Mouse (Mus musculus) lung, postnatal 10 days (tissue): ENCODE data around the gene Kazn.

Experiments used
- DNase-seq: peaks from one replicate; pipeline ENCODE4 v3.0.0; 2021

Gene Kazn

DNA sequence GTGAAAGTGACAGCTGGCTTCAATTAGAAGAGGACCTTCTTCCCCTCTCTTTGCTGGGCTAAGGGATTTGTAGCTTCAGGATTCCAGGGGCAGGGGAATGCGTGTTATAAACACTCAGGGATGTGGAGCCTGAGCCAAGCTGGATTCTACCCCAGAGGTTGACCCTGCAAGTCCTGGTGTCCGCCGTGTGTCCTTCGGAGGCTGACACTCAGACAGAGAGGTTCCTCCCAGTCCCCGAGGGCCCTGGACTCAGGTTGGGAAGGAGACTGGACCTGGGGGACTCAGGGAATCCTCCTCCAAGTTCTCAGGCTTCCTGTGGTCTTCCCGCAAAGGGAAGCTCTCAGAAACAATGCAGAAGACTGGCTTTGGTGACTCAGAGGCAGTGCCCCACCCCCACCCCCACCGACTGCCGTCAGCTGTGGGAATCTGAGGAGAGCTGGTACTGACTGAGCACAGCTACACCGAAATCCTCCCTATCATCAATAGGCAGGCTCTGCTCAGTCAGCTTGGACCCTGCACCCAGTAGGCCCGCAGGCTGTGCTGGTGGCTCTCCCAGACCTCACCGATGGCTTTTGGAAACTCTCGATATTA, 136.0 kb downstream of the Kazn start:
- no peak for DNase-seq

DNA sequence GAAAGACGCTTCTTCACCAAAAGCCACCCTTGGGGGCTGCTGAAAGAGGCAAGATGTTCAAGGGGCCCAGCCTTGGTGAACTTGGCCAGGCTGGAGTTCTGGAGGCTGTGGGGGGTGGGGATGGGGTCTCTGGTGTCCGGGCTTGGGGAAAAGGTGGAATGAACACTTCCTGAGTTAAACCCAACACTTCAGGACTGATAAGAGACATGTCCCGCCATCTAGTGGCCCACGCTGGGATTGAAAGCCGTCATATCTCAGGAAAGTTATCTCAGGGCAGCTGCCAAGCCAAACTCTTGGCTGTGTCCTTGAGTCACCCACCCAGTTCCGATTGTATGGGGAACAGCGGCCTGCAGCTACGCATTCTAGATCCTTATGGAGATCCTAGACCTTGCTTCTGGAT, 140.9 kb downstream of the Kazn start:
- peak; percentile 90 for DNase-seq

DNA sequence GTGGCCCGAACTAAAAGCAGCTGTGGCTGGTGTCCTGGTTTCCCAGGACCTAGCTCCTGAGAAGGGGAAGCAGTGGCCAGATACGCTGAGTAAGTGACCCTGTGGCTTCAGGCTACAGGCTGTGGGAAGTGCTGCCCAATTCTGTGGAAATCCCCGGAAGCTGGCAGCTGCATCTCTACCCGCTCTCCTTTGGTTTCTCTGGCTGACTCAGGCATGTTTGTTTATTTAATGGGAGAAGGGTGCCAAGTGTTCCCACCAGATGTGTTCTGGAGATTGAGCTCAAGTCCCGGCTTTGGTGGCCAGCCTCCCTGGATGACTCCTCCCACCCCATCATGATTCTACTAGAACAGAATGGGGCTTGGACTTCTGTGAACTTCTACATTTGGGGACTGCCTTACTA, 141.3 kb downstream of the Kazn start:
- peak; percentile 94 for DNase-seq

DNA sequence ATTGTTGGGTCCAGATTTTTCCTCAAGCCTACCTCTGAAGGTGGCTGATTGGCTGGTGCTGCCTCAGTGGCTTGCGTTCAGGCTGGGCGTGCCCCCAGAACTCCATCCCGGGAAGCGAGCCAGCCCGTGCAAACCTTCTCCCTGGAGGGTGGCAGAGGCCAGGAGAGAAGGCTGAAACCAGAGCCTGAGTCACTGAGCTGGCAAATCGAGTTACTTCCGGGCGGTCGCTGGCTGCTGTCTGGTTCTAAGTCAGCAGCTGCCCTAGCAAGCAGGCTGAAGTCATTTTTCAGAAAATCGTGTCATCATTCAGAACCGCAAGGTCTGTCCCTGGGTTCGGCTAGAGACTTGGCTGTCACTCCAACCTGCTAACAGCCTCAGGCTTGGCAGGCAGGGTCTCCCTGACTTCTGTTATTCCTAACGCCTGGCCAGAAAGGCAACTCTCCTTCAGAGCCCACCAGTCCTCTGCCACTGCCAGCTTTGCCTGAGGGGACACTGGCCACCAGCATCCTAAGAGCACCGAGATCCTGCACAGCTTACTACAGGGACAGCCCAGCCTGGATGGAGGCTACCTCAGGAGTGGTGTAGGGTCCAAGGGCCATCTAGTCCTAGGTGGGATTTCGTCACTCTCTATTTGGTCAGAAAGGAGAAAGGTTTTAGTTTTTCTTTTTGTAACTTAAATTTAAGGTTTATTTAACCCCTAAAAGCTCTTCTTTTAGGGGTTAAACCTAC, 143.5 kb downstream of the Kazn start:
- peak; percentile 56 for DNase-seq

DNA sequence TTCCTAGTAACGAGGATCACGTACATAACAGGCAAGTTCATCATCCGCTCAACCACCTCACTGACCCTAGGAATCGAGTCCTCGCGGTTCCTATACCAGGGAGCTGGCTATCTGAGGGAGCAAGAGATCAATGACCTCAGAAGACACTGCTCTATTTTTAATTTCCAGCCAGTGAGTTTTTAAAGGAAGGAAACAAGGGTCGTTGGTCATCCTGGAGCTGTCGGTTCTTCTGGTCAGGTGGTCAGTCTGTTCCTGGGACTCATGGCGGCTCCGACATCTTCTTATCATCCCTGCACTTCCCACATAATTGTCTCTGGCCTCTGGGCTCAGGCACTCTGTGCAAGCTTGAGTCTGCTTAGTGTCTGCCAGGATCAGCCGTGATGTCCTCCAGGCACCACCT, 144.8 kb downstream of the Kazn start:
- DNase-seq = no peak

DNA sequence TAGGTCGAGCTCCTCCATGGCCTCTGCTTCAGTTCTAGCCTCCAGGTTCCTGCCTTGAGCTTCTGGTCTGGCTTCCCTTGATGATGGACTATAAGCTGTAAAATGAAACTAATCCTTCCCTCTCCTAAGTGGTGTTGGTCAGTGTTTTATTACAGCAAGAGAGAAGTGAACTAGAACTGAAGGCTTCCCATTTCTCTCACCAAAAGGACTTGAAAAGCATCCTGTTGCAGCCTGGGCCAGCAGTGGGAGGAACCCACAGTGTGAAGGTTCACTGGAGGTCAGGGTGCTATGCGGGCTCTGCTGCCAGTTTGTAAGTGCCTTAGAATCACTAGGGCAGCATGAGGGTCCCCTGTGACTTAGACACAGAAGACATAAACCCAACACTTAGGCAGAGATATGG, 148.1 kb downstream of the Kazn start:
- no peak for DNase-seq

DNA sequence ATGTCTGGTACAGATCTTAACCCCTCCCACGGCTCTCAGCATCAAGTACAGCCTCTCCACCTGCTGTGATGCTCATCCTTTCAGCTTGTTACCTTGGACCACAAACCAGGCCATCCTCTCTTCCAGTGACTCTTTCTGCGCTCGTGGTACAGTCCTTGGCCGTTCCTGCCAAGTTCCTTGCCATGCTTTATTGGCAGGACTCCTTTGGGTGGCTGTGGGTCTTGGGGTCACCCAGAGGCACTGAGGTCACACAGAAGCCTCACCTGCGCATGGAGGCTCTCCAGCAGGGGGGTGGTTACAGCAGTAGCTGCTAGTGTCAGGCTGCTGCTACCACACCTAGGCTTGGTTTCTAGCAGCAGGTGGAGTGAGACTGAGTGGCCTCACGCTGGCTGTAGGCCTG, 149.2 kb downstream of the Kazn start:
- no peak for DNase-seq

DNA sequence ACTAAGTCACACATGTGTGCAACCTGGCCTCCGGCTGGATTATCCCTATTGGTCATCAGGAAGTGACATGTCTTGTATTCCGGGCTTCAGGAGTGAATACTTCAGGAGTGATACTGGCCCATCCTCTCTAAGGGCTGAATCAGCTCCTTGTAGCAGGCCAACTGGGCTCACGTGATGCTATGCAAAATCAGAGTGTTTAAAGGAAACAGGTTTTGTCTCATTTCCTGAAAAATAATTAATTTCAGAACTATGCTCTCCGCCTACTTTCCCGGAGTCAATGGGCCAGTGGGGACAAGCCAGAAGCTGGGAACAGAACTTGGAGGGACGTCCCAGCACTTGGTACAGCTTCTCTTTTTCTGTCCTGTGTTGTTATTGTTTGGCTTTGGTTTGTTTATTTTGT, 150.4 kb downstream of the Kazn start:
- DNase-seq = no peak

DNA sequence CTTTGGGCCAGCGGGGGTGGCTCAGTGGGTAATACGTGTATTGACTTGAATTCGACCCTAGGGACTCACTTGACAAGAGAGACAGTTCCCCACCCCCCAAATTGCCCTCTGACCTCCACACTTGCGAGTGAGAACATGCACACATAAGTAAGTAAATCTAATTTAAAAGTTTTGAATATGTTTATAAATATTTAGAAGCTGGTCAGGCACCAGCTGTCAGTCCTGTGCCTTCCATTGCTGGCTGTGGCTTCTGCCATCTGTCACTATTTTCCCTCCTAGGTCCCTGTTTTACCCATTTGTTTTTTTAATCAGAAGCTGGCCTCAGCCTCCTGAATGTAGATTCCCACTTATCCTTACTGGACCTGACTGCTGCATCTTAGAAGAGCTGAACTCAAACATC, 150.8 kb downstream of the Kazn start:
- DNase-seq = no peak

DNA sequence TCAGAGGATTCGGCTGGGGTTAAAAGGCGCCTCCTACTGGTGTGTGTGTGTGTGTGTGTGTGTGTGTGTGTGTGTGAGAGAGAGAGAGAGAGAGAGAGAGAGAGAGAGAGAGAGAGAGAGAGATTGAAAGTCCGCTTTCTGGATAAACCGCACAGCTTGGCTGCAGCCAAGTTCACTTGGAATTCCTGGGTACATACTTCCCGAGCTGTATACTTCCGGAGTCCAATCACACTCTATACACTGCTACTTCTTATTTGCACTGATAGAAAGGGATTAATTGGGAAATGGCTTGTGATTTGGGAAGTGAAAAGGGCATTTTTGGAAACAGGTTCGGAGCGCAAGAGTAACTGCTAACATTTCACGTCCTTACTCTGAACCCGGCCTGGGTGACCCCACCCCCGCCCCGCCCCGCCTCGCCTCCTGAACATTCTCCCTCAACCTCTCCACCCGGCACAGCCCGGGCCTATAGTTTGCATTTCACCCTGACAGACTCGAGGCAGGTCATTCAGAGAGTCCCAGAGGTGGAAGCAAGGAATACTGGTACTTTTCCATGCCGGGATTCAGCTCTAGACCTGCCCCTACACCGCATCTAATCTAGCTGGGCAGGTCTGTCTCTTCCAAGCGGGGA, 154.2 kb downstream of the Kazn start:
- DNase-seq = no peak

DNA sequence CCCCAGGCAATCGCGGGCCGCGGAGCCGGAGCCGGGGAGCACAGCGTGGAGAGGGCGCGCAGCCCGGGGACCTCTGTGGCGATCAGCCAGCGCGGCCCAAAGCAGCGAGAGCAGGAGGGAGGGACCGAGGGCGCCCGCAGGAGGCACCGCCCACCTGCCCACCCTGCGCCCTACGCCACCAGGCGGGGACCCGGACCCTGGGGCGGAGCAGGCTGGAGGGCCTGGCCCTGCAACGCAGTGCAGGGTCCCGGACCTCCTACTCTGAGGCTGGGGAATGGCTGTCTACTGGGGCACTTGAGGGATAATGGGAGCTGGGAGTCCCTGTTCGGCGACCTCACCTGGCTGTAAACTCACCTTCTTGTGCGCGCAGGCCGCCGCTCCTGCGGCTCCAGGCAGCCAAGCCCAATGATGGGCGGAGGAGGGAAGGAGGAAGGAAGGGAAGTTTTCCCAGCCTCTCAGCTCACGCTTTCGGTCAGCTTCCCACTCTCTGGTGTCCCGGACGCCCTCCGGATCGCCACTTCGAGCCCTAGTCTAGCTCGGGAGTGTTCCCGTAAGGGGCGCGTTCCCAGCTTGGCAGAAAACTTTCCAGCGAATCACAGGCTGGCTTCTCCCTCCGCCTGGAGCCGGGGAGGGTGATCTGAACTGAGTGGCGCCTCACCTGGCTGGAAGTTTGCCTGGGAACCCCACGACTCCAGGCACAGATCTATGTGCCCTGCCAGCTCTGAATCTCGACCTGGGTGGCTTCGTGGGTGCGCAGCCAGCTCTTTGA, 154.9 kb downstream of the Kazn start, which contains the start of gene Tmem51:
Tmem51 (minus strand) TSS at position 174 of the 769 bp plus-strand sequence.
- peak; percentile 73 for DNase-seq

DNA sequence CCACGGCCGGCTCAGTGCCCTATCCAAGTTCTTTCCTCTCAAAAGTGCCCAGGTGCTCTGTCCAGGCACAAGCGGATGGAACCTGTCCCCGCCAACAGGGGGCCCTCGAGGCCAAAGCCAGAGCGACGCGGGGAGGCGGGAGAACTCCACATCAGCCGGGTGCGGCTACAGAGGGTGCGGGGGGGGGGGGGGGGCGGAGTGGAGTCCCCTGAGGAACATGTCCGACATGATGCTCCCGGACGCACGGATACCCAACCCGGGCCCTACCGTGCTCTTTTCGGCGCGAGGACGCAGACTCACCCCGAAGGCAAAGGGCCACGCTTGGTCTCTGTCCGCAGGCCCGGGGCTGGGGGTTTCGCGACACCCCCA, 155.5 kb downstream of the Kazn start:
- peak; percentile 87 for DNase-seq

DNA sequence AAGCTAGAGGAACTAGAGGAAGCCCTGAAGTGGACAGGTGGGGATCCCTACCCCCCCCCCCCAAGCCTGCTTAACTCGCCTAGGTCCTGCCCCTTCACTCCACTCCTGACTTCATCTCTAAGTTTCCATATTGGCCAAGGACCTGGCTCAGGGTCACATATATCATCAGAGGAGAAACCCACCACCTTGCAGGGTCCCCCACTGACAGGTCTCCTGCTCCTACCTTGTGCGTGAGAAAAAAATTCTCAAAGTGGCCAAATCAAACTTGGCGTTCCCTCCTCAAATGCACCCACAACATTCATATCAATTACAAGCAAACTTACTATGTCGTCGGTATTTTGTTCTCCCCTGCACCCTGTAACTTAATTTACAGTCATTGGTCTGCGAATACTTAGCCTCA, 156.0 kb downstream of the Kazn start:
- DNase-seq = no peak

DNA sequence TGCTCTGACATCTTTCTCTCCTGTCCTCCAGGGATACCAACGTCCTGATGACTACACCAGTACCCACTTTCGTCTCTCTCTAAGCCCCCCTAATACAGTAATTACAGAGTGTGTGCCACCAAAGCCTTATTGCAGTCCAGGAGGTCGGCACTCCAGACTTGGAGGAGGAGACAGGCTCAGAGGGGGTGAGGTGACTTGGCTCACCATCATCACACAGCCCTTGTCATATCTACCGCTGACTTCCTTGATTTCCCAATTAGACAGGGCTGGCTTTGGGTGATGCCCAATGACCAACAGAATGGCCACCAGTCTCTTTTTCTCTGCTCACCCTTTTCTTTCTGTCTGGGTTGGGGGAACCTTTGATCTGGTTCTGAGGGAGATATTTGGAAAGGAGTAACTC, 156.5 kb downstream of the Kazn start:
- DNase-seq = no peak

DNA sequence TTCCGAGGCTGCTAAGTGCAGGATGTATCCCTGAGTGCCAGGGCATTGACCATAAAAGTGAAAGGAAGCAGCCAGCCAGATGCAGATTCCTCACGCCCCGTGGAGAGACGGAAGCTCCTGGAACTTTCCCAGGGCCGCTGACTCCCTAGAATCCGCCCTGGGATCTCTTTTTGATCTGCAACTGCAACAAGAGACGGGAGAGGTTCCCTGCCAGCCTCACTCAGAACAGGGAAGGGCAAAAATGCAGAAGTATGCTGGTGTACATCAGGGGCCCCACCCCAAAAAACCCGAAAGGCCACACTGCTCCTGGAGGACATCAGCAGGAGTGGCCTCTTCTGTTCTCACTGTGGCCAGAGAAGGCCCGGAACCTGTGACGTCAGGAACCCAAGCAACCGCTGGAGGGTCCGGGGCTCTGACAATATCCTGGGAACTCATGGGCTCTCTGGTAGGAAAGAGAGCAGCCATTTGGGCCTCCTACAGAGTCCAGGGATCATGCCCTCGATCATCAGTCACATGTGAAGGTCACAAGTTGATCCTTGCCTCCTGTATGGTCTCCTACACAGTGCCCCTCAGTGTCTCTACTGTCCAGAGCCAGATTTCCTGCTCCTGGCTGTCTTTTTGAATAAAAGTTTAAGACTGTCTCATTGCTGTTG, 157.4 kb downstream of the Kazn start:
- peak; percentile 58 for DNase-seq

DNA sequence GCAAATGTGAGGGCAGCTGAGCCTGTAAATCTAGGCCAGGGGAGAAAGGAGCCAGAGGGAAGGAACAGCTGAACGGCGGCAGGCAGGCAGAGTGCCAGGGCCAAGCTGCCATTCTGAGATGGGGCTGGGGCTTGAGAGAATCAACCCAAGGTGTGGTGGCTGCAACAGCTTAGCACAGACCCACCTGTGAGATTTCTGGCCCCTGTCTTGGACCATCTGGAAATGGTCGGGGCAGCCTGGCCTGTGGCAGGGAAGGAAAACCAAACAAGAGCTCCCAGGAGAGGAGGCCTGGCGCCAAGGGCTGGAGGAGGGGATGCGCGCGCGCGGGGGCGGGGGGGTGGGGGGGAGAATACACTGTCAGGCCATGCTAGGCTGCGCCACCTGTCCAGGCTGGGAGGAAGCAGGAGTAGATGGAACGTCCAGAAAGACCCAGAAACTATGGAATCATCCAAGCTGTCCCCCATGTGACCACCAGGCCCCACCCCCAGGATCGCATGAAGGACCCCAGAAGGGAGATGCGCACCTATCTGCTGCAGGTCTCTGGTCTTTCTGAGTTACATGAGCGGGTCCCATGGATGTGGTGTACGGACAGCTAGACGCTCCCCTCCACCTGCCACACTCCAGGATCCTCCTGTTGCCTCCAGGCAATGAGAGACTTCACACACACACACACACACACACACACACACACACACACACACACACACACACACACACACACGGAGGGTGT, 158.1 kb downstream of the Kazn start:
- DNase-seq = no peak

DNA sequence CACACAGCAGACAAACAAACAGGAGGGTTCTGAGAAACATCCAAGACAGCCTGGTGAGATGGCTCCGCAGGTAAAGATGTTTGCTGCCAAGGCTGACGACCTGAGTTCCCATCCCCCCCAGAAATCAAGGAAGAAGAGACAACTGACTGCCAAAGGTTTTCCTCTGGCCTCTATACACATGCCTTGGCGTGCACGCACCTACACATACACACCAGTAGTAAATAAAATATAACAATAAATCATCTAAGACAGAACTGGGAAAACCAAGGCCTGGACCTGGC, 158.8 kb downstream of the Kazn start:
- DNase-seq = no peak

DNA sequence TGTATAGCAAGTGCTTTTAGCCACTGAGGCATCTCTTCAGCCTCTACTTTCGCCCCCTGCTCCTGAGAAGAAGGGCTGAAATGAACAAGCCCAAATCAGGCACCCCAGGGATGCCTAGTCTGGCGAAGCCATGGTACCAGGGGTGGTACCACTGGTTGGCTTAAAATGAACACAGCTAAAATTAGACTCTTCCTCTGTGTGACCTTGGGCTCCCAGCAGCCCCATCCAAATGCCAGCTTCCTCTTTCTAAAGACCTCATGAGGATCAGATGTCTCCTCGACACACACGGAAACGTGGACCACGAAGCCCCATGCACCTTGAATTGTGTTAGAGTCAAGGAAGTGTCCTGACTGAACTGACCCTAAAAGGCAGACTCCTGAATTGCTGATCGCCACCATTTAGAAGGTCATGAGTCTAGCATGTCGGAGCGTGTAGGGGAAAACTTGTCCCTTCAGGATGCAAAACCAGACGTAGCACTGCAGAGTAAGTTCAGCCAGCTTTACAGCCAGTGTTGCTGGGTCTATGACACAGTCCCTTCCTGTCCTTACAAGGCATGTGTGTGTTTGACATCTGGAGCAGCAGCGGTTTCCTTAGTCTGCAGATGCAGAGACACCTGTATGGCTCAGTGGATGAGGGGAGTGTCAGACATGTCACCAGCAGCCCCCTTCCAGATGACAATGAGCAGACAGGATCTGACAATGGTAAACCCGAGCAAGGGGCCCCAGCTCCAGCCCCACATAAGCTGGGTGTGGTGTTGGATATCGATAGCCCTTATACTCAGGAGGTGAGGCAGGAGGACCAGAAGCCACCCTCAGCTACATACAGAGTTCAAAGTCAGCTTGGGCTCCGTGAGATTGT, 159.3 kb downstream of the Kazn start:
- DNase-seq = no peak

DNA sequence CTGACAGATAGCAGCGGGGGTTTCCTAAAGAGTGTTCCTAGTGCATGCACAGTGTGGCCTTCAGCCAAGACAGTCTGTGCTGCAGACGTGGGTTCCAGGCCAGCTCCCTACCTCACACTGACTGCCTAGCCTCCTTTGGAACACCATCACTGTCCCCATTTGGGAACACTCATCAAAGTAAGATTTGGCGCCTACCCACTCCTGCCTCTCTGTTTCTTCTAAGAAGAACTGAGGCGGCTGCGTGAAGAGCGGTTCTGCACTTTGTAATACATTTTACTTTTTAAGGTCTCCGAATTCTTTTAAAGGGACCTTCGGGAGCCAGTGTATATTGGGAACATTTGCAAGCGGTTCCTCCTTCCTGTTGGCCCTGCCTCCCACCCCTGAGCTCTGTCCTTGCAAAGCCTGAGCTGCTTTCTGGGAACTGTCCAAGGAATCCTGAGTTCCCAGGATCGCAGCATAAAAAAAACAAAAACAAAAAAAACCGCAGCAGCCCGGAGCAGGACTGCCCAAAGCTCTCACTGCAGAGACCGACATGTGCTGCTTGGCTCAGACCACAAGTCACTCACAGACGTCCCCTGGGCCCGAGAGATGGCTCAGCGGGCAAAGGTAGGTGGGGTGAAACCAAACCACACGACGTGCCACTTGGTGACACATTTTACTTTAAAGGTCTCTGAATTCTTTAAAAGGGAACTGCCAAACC, 161.5 kb downstream of the Kazn start:
- DNase-seq = peak; percentile 69

DNA sequence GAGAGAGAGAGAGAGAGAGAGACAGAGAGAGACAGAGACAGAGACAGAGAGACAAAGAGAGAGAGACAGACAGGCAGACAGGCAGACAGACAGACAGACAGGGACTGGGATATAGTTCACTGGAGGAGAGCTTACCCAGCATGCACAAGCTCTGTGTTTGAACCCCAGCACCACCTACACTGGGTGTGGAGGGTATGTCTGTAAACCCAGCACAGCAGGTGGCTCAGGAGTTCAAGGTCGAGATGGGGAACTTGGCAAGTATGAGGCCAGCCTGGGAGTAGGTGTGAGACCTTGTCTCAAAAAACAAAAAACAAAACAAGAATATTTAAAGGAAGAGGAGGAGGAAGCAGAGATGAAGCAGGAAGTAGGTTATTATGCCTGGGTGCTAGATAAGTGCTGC, 162.3 kb downstream of the Kazn start:
- no peak for DNase-seq

DNA sequence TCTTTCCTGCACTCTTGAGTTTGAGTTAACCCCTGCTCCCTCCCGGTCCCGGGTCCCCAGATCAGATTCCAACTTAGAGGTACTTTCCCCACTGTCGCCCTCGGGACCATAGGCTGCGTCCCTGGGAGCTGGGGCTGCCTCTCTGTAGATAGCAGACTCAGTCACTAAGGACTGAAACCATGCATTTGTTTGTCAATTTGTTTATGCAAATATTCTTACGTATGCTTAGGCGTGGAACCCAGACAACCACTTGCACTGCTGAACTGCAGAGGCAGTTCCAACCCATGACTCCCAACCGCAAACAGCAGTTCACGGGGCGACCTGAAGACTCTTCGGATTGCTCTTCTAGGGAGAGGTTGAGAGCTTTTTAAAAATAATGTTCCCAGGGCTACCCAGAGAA, 163.3 kb downstream of the Kazn start:
- DNase-seq = no peak
